Mouse (Mus musculus) heart, adult 2 months (tissue): ENCODE measurements around the gene Atp6v0d1.

Experiments used
- CTCF ChIP-seq: fragments of 200-600 bp; IDR thresholded peaks from 2 replicates; pipeline ENCODE4 v1.8.1; 2022; ENCODE audit warnings: antibody characterized with exemption, mild to moderate bottlenecking, moderate library complexity
- EP300 ChIP-seq: fragments of 200-500 bp; IDR thresholded peaks from 2 replicates; pipeline ENCODE4 v1.6.1; 2011; ENCODE audit warnings: low read depth, low read length, control low read depth; ENCODE audit not compliant: insufficient read depth
- POLR2A ChIP-seq: fragments of 200-500 bp; IDR thresholded peaks from 2 replicates; pipeline ENCODE4 v1.6.1; 2011; ENCODE audit warnings: mild to moderate bottlenecking, low read depth, low read length, control low read depth; ENCODE audit not compliant: insufficient read depth

DNA sequence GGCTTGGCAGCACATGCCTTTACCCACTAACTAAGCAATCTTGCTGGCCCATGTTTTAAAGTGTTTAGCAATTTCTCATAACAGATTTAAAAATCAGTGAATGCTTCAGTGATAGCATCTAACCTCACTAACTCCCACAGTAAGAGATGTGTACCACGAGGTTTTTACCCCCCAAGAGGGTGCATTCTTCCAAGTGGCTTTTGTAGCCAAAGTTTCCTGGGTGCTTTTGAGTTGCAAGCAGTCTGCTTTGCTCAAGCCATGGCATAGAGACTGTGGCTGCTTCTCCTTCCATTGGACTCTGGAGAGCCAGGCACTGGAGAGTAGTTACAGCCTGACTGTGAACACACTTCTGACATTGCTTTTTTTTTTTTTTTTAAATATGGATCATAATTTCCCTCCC is 76.6 kb downstream of the Atp6v0d1 start:
- TF ChIP-seq POLR2A: no peak
- TF ChIP-seq EP300: no peak
- no peak for TF ChIP-seq CTCF
